Mouse (Mus musculus) hindbrain, postnatal 0 days (tissue): ENCODE data around the gene Pln. TPM values are rescaled to one million over a fixed set of nuclear protein-coding genes. Genes with fewer than 3 reads are reported as not detected.

Experiments used
- ATAC-seq: fragments of 200-750 bp; cut with Nextera tagmentation; 2 replicates; pipeline ENCODE4 v1.8.0; 2017; ENCODE audit warnings: mild to moderate bottlenecking, moderate TSS enrichment, moderate library complexity
- DNase-seq: peaks from one replicate; pipeline ENCODE4 v3.0.0-alpha.2; 2015; ENCODE audit warnings: low spot score
- H3K27ac ChIP-seq: fragments of 300-500 bp; sonication (generic); 2 replicates; pipeline ENCODE4 v1.5.1; 2014; ENCODE audit warnings: mild to moderate bottlenecking
- H3K27me3 ChIP-seq: fragments of 300-500 bp; sonication (generic); 2 replicates; pipeline ENCODE4 v1.6.1; 2014; ENCODE audit warnings: low read length, mixed read lengths; ENCODE audit not compliant: insufficient read depth
- H3K36me3 ChIP-seq: fragments of 300-500 bp; sonication (generic); 2 replicates; pipeline ENCODE4 v1.6.1; 2014; ENCODE audit warnings: low read length, mixed read lengths; ENCODE audit not compliant: insufficient read depth
- H3K4me1 ChIP-seq: fragments of 300-500 bp; sonication (generic); 2 replicates; pipeline ENCODE4 v1.6.1; 2014; ENCODE audit warnings: antibody characterized with exemption, low read length, mixed read lengths; ENCODE audit not compliant: insufficient read depth
- H3K4me2 ChIP-seq: fragments of 300-500 bp; sonication (generic); 2 replicates; pipeline ENCODE4 v1.6.1; 2014; ENCODE audit warnings: low read depth, mild to moderate bottlenecking, low read length, moderate library complexity, mixed read lengths
- H3K4me3 ChIP-seq: fragments of 300-500 bp; sonication (generic); 2 replicates; pipeline ENCODE4 v1.5.1; 2014; ENCODE audit warnings: low read length
- H3K9ac ChIP-seq: fragments of 300-500 bp; sonication (generic); replicated peaks from 2 replicates; pipeline ENCODE4 v1.6.1; 2014; ENCODE audit warnings: mild to moderate bottlenecking, low read length, moderate library complexity, mixed read lengths
- H3K9me3 ChIP-seq: fragments of 300-500 bp; sonication (generic); 2 replicates; pipeline ENCODE4 v1.6.1; 2016; ENCODE audit warnings: low read length, mixed read lengths
- CTCF ChIP-seq: IDR thresholded peaks from 2 replicates; pipeline ENCODE4 v1.5.1; 2016; ENCODE audit warnings: antibody characterized with exemption, control low read depth, low read depth
- WGBS: fragments of 180-500 bp; shearing (Covaris S2); extraction: QIAGEN DNeasy Blood & Tissue Kit; methylation state at CpG from one replicate; pipeline ENCODE4 v1.1.7; 2014; 5-methylcytosine and 5-hydroxymethylcytosine counted together
- polyA plus RNA-seq: library from polyadenylated mRNA; unstranded; fragments of >200 nt; fragmentation: Nextera tagmentation; extraction: Ambion mirVana; gene quantifications from 2 replicates; pipeline ENCODE4 v1.2.1, GENCODE M21; 2015
- total RNA-seq: library from RNA; depleted of rRNA; stranded (reverse); fragments of >200 nt; gene quantifications from 2 replicates; pipeline ENCODE4 v1.2.3, GENCODE M21; 2014

The Pln gene
- total and polyA plus RNA-seq, 2 experiments from 2014 or later: 0.53 to 2.9 TPM

GRCm38 (mm10) chr10:53332752-53333151 is 4.7 kb upstream of the Pln start:
- no peak overlapping the region for H3K4me3 ChIP-seq
- H3K4me1 ChIP-seq: no peaks in the 10 kb centered on the region
- DNase-seq (no peak), ATAC-seq (no peak)
- TF ChIP-seq CTCF: no peak
- whole genome bisulfite sequencing: 78% methylated on average over 2 of the region's 2 CpGs
- H3K27me3 ChIP-seq: no peaks in the 10 kb centered on the region
- no peak overlapping the region for H3K4me2 ChIP-seq
- no peaks in the 10 kb centered on the region for H3K36me3 ChIP-seq
- H3K9me3 ChIP-seq: no peaks in the 10 kb centered on the region
- H3K9ac ChIP-seq: no peak overlapping the region
- H3K27ac ChIP-seq: no peak overlapping the region

DNA sequence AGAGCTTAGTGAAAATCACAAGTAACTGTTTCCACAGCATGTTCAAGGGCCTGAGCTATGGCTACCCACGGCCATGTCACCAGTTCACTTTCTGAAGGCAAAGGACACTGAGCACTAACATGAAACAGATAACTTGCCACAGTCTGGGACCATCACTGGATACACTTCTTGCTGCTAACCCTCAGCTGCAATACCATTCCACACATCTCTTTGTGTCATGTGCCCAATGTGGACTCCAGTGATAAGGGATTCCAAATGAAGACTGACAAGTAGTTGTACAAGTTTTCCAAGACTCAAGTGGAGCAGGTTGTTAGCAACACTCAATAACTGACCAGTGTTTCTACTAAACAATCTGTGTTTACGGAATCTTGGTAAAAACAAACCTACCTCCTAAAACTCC is 2.2 kb upstream of the Pln start:
- no peaks in the 10 kb centered on the region for H3K27me3 ChIP-seq
- H3K27ac ChIP-seq: no peak overlapping the region
- no peak overlapping the region for H3K4me2 ChIP-seq
- H3K4me1 ChIP-seq: no peaks in the 10 kb centered on the region
- H3K9ac ChIP-seq: no peak overlapping the region
- no peak for DNase-seq
- 92% methylated on average over 2 of the region's 2 CpGs for WGBS
- H3K4me3 ChIP-seq: no peak overlapping the region
- H3K9me3 ChIP-seq: no peaks in the 10 kb centered on the region
- no peaks in the 10 kb centered on the region for H3K36me3 ChIP-seq
- ATAC-seq: no peak
- no peak for TF ChIP-seq CTCF

DNA sequence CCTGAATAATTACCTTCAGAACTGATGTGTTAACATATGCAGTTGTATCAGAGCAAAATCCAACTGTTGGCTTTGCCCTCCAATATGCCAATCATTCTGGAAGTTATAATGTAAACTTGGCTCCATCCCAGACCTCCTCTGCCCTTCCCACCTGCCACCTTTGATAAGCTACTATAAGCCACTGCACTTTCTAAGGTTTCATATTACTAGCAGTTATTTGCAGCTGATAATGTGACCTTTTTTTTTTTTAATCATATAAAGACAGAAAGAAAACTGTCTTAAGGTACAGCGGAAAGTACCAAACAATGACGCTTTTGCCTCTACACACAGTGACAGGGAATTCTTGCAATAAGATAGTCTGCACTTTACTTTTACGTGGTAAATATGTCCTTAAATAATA is 1.5 kb upstream of the Pln start:
- DNase-seq (no peak), ATAC-seq (no peak)
- H3K4me2 ChIP-seq: no peak overlapping the region
- 82% methylated on average over 3 of the region's 3 CpGs for WGBS
- H3K27ac ChIP-seq: no peak overlapping the region
- H3K9me3 ChIP-seq: no peaks in the 10 kb centered on the region
- no peak overlapping the region for H3K9ac ChIP-seq
- H3K4me3 ChIP-seq: no peak overlapping the region
- no peak for TF ChIP-seq CTCF
- no peaks in the 10 kb centered on the region for H3K4me1 ChIP-seq
- H3K27me3 ChIP-seq: no peaks in the 10 kb centered on the region
- no peaks in the 10 kb centered on the region for H3K36me3 ChIP-seq

DNA sequence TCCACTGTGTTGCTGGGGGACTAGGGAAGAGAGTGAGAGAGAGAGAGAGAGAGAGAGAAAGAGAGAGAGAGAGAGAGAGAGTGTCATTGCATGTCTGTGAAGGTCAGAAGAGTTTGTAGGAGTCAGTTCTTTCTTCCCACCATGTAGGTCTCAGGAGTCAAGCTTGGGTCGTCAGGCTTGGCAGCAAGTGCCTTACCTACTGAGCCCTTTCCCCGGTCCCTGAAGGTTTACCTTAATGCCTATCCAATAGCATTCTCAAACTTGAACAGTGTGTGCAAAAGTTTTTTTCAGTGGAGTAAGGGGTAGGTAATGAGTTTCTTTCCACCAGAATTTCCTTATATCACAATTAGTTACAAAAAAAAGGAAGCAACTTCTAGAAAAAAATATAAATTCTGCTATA is 1.6 kb downstream of the Pln start:
- Histone ChIP-seq H3K4me3 (no peak overlapping the region), H3K4me2 (no peak overlapping the region), H3K4me1 (no peaks in the 10 kb centered on the region), H3K36me3 (no peaks in the 10 kb centered on the region), H3K9ac (no peak overlapping the region), H3K27ac (no peak overlapping the region), H3K9me3 (no peaks in the 10 kb centered on the region), H3K27me3 (no peaks in the 10 kb centered on the region)
- ATAC-seq: no peak
- WGBS: 55% methylated on average over 2 of the region's 2 CpGs
- no peak for DNase-seq
- TF ChIP-seq CTCF: no peak

DNA sequence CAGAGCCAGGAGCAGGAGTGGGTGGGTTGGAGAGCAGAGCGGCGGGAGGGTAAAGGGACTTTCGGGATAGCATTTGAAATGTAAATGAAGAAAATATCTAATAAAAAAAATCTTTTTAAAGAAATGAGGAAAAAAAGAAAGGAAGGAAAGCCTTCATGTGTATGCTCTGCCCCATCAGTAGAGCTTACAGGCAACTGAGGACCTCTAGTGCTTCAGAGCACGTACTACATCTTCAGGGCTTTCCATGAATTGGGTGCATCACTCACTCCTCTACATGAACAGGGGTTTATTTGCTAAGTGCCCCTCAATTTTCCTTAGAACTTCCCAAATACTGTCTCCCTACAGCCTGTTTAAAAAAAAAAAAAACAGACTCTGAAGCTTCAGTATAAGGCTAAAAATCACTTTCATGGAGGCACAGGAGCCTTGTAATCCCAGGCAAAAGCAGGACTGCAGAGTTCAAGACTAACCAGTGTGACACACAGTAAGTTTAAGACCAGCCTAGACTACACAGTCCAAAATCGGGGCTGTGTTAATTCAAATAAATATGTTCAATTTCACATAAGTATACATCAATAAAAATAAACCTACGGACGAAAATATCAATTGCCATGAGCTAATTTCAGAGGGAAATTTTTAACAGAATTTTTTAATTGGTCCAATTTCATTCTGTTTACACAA is 4.0 kb downstream of the Pln start:
- WGBS: 76% methylated on average over 7 of the region's 7 CpGs
- Histone ChIP-seq H3K27ac (no peak overlapping the region), H3K9me3 (no peaks in the 10 kb centered on the region), H3K4me1 (no peaks in the 10 kb centered on the region), H3K4me3 (no peak overlapping the region), H3K9ac (no peak overlapping the region), H3K36me3 (no peaks in the 10 kb centered on the region), H3K27me3 (no peaks in the 10 kb centered on the region), H3K4me2 (no peak overlapping the region)
- ATAC-seq (peak; percentile 74), DNase-seq (peak; percentile 64)
- TF ChIP-seq CTCF: peak; percentile 79

DNA sequence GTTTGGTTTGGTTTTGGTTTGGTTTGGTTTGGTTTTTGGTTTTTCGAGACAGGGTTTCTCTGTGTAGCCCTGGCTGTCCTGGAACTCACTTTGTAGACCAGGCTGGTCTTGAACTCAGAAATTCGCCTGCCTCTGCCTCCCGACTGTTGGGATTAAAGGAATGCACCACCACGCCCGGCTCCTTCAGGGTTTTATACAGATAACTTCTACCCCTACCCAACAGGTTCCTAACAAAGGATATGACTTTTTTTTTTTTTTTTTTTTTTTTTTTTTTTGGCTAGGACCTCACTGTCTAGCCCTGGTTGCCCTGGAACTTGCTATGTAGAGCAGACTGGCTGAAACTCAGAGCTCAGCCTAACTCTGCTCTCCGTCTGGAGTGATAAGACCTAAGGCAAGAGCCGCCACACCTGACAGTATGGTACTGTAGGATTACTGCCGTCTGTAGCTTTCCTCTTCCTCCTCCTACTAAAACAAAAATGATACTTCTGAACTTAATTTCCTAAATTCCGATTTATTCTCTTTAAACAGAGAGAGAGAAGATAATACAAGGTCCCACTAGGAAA is 4.8 kb downstream of the Pln start:
- H3K27me3 ChIP-seq: no peaks in the 10 kb centered on the region
- no peak overlapping the region for H3K4me3 ChIP-seq
- H3K4me1 ChIP-seq: no peaks in the 10 kb centered on the region
- no peaks in the 10 kb centered on the region for H3K9me3 ChIP-seq
- DNase-seq: no peak
- TF ChIP-seq CTCF: no peak
- H3K36me3 ChIP-seq: no peaks in the 10 kb centered on the region
- no peak overlapping the region for H3K4me2 ChIP-seq
- no peak overlapping the region for H3K9ac ChIP-seq
- 92% methylated on average over 9 of the region's 9 CpGs for WGBS
- ATAC-seq: no peak
- H3K27ac ChIP-seq: no peak overlapping the region

- WGBS: 64% methylated on average over 6 of the region's 6 CpGs
These were observed 5.9 kb downstream of the Pln start for GRCm38 (mm10) chr10:53343384-53343783.

More at GRCm38 (mm10) chr10:53343384-53343783, 5.9 kb downstream of the Pln start:
- Histone ChIP-seq H3K4me3 (no peak overlapping the region), H3K9me3 (no peaks in the 10 kb centered on the region), H3K9ac (no peak overlapping the region), H3K4me1 (no peaks in the 10 kb centered on the region), H3K27ac (no peak overlapping the region), H3K4me2 (no peak overlapping the region), H3K36me3 (no peaks in the 10 kb centered on the region), H3K27me3 (no peaks in the 10 kb centered on the region)
- no peak for TF ChIP-seq CTCF
- ATAC-seq (no peak), DNase-seq (no peak)
